Mouse (Mus musculus) embryonic facial prominence, embryonic 11.5 days (tissue): ENCODE measurements around the gene Gucy1a1. TPM values are rescaled to one million over a fixed set of nuclear protein-coding genes. Genes with fewer than 3 reads are reported as not detected.

Experiments used
- ATAC-seq: fragments of 200-750 bp; cut with Nextera tagmentation; replicated peaks from 2 replicates; pipeline ENCODE4 v1.8.0; 2017; ENCODE audit warnings: low read depth; ENCODE audit not compliant: insufficient number of reproducible peaks, low FRiP score, low TSS enrichment
- DNase-seq: peaks from one replicate; pipeline ENCODE4 v3.0.0-alpha.2; 2015; ENCODE audit warnings: low spot score
- H3K27ac ChIP-seq: fragments of 300-500 bp; sonication (generic); replicated peaks from 2 replicates; pipeline ENCODE4 v1.5.1; 2014; ENCODE audit warnings: mild to moderate bottlenecking, low read depth, low read length, control low read depth
- H3K27me3 ChIP-seq: fragments of 300-500 bp; sonication (generic); 2 replicates; pipeline ENCODE4 v1.6.1; 2014; ENCODE audit warnings: mild to moderate bottlenecking, low read length, moderate library complexity, mixed read lengths; ENCODE audit not compliant: control insufficient read depth, insufficient read depth
- H3K36me3 ChIP-seq: fragments of 300-500 bp; sonication (generic); replicated peaks from 2 replicates; pipeline ENCODE4 v1.6.1; 2014; ENCODE audit warnings: low read depth, mild to moderate bottlenecking, low read length, moderate library complexity, mixed read lengths; ENCODE audit not compliant: control insufficient read depth, insufficient read depth
- H3K4me1 ChIP-seq: fragments of 300-500 bp; sonication (generic); 2 replicates; pipeline ENCODE4 v1.6.1; 2014; ENCODE audit warnings: low read length, mixed read lengths; ENCODE audit not compliant: control insufficient read depth, insufficient read depth
- H3K4me2 ChIP-seq: fragments of 300-500 bp; sonication (generic); 2 replicates; pipeline ENCODE4 v1.6.1; 2014; ENCODE audit warnings: low read depth, mild to moderate bottlenecking, control low read depth, low read length, moderate library complexity
- H3K4me3 ChIP-seq: fragments of 300-500 bp; sonication (generic); 2 replicates; pipeline ENCODE4 v1.5.1; 2014; ENCODE audit warnings: low read depth, low read length, control low read depth
- H3K9ac ChIP-seq: fragments of 300-500 bp; sonication (generic); replicated peaks from 2 replicates; pipeline ENCODE4 v1.6.1; 2014; ENCODE audit warnings: mild to moderate bottlenecking, control low read depth, low read length
- H3K9me3 ChIP-seq: fragments of 300-500 bp; sonication (generic); replicated peaks from 2 replicates; pipeline ENCODE4 v1.6.1; 2016; ENCODE audit warnings: mild to moderate bottlenecking, low read length, inconsistent platforms, mixed read lengths; ENCODE audit not compliant: control insufficient read depth
- WGBS: fragments of 180-500 bp; shearing (Covaris S2); extraction: QIAGEN DNeasy Blood & Tissue Kit; methylation state at CpG from one replicate; pipeline ENCODE4 v1.1.7; 2014; 5-methylcytosine and 5-hydroxymethylcytosine counted together
- microRNA-seq: library from miRNA; unstranded; fragments of <30 nt; microRNA quantifications from one replicate; pipeline ENCODE4, GENCODE M21; 2016; ENCODE audit warnings: borderline number of aligned reads
- polyA plus RNA-seq: library from polyadenylated mRNA; unstranded; fragments of >200 nt; fragmentation: Nextera tagmentation; extraction: Ambion mirVana; gene quantifications from 2 replicates; pipeline ENCODE4 v1.2.1, GENCODE M21; 2014

Gene Gucy1a1
- polyA plus RNA-seq, 1 experiment from 2014 or later, result 3.6 TPM

GRCm38 (mm10) chr3:82048078-82048477 is 97.5 kb downstream of the Gucy1a1 start:
- ATAC-seq, result no peak
- no peak for DNase-seq
- Histone ChIP-seq H3K27me3 (no peaks in the 10 kb centered on the region), H3K4me1 (no peaks in the 10 kb centered on the region), H3K4me3 (no peak overlapping the region), H3K27ac (no peak overlapping the region), H3K9ac (no peak overlapping the region), H3K36me3 (no peaks in the 10 kb centered on the region), H3K9me3 (no peaks in the 10 kb centered on the region), H3K4me2 (no peak overlapping the region)
- 55% methylated on average over 4 of the region's 4 CpGs for WGBS

GRCm38 (mm10) chr3:82047100-82047753 is 98.4 kb downstream of the Gucy1a1 start:
- Histone ChIP-seq H3K4me3 (no peak overlapping the region), H3K4me2 (no peak overlapping the region), H3K4me1 (no peaks in the 10 kb centered on the region), H3K27me3 (no peaks in the 10 kb centered on the region), H3K9me3 (no peaks in the 10 kb centered on the region), H3K9ac (no peak overlapping the region), H3K36me3 (no peaks in the 10 kb centered on the region), H3K27ac (no peak overlapping the region)
- no peak for ATAC-seq
- 36% methylated on average over 8 of the region's 8 CpGs for WGBS
- peak; percentile 64 for DNase-seq

- 89% methylated on average over 8 of the region's 8 CpGs for WGBS
- DNase-seq, result no peak
- ATAC-seq, result no peak
- no peaks in the 10 kb centered on the region for H3K4me1 ChIP-seq
- no peaks in the 10 kb centered on the region for H3K27me3 ChIP-seq
- no peak overlapping the region for H3K4me2 ChIP-seq
- no peak overlapping the region for H3K27ac ChIP-seq
- no peaks in the 10 kb centered on the region for H3K36me3 ChIP-seq
- no peaks in the 10 kb centered on the region for H3K9me3 ChIP-seq
- H3K4me3 ChIP-seq, result no peak overlapping the region
- H3K9ac ChIP-seq, result no peak overlapping the region
These were observed 99.5 kb downstream of the Gucy1a1 start for GRCm38 (mm10) chr3:82046087-82046486.

GRCm38 (mm10) chr3:82044902-82045301 is 100.7 kb downstream of the Gucy1a1 start:
- no peak overlapping the region for H3K27ac ChIP-seq
- no peak overlapping the region for H3K4me3 ChIP-seq

GRCm38 (mm10) chr3:82043676-82044075 is 101.9 kb downstream of the Gucy1a1 start:
- H3K9me3 ChIP-seq, result no peaks in the 10 kb centered on the region
- no peak overlapping the region for H3K4me2 ChIP-seq
- H3K27ac ChIP-seq, result no peak overlapping the region
- DNase-seq, result no peak
- H3K4me1 ChIP-seq, result no peaks in the 10 kb centered on the region
- 83% methylated on average over 6 of the region's 6 CpGs for WGBS
- H3K36me3 ChIP-seq, result no peaks in the 10 kb centered on the region
- H3K27me3 ChIP-seq, result no peaks in the 10 kb centered on the region
- no peak for ATAC-seq
- H3K4me3 ChIP-seq, result no peak overlapping the region
- H3K9ac ChIP-seq, result no peak overlapping the region

More at GRCm38 (mm10) chr3:82044902-82045301, 100.7 kb downstream of the Gucy1a1 start:
- no peaks in the 10 kb centered on the region for H3K36me3 ChIP-seq
- DNase-seq (no peak), ATAC-seq (no peak)
- H3K4me2 ChIP-seq, result no peak overlapping the region
- no peak overlapping the region for H3K9ac ChIP-seq
- WGBS, result 77% methylated on average over 5 of the region's 5 CpGs
- no peaks in the 10 kb centered on the region for H3K27me3 ChIP-seq
- H3K4me1 ChIP-seq, result no peaks in the 10 kb centered on the region
- H3K9me3 ChIP-seq, result no peaks in the 10 kb centered on the region

Small RNA genes within 50 kb of the gene (microRNA-seq; reads per million reads assigned to microRNA genes)
- gene Mir7010, result not detected

Other genes starting within 250 kb of the Gucy1a1 start
- gene Ctso, start 213.2 kb downstream of the Gucy1a1 start, polyA plus RNA-seq, result 6.3 and 6.4 TPM in 2 replicates
- gene Tdo2, start 169.6 kb downstream of the Gucy1a1 start, polyA plus RNA-seq, result 0.15 TPM in 1 of 2 replicates, not detected in the other
- gene Asic5, start 163.5 kb downstream of the Gucy1a1 start, polyA plus RNA-seq, result not detected in 2 replicates
- gene Gucy1b1, start 71.1 kb downstream of the Gucy1a1 start, polyA plus RNA-seq, result 6.4 and 8.1 TPM in 2 replicates
- 10.0 and 13.6 TPM in 2 replicates for gene Map9, start 212.3 kb upstream of the Gucy1a1 start, polyA plus RNA-seq